Mouse (Mus musculus) embryonic facial prominence, embryonic 11.5 days (tissue): ENCODE results near the gene Ndufb7. TPM values are rescaled to one million over a fixed set of nuclear protein-coding genes. Genes with fewer than 3 reads are reported as not detected.
"Not testable (repeated sequence)": the region's sequence is repeated elsewhere in the genome, so short reads cannot be mapped to it uniquely, and the experiment has no call there.

Experiments
- ATAC-seq: fragments of 200-750 bp; cut with Nextera tagmentation; replicated peaks from 2 replicates; pipeline ENCODE4 v1.8.0; 2017; ENCODE audit warnings: low read depth; ENCODE audit not compliant: insufficient number of reproducible peaks, low FRiP score, low TSS enrichment
- DNase-seq: peaks from one replicate; pipeline ENCODE4 v3.0.0-alpha.2; 2015; ENCODE audit warnings: low spot score
- H3K27ac ChIP-seq: fragments of 300-500 bp; sonication (generic); replicated peaks from 2 replicates; pipeline ENCODE4 v1.5.1; 2014; ENCODE audit warnings: mild to moderate bottlenecking, low read depth, low read length, control low read depth
- H3K27me3 ChIP-seq: fragments of 300-500 bp; sonication (generic); 2 replicates; pipeline ENCODE4 v1.6.1; 2014; ENCODE audit warnings: mild to moderate bottlenecking, low read length, moderate library complexity, mixed read lengths; ENCODE audit not compliant: control insufficient read depth, insufficient read depth
- H3K36me3 ChIP-seq: fragments of 300-500 bp; sonication (generic); replicated peaks from 2 replicates; pipeline ENCODE4 v1.6.1; 2014; ENCODE audit warnings: low read depth, mild to moderate bottlenecking, low read length, moderate library complexity, mixed read lengths; ENCODE audit not compliant: control insufficient read depth, insufficient read depth
- H3K4me1 ChIP-seq: fragments of 300-500 bp; sonication (generic); 2 replicates; pipeline ENCODE4 v1.6.1; 2014; ENCODE audit warnings: low read length, mixed read lengths; ENCODE audit not compliant: control insufficient read depth, insufficient read depth
- H3K4me2 ChIP-seq: fragments of 300-500 bp; sonication (generic); 2 replicates; pipeline ENCODE4 v1.6.1; 2014; ENCODE audit warnings: low read depth, mild to moderate bottlenecking, control low read depth, low read length, moderate library complexity
- H3K4me3 ChIP-seq: fragments of 300-500 bp; sonication (generic); 2 replicates; pipeline ENCODE4 v1.5.1; 2014; ENCODE audit warnings: low read depth, low read length, control low read depth
- H3K9ac ChIP-seq: fragments of 300-500 bp; sonication (generic); replicated peaks from 2 replicates; pipeline ENCODE4 v1.6.1; 2014; ENCODE audit warnings: mild to moderate bottlenecking, control low read depth, low read length
- H3K9me3 ChIP-seq: fragments of 300-500 bp; sonication (generic); replicated peaks from 2 replicates; pipeline ENCODE4 v1.6.1; 2016; ENCODE audit warnings: mild to moderate bottlenecking, low read length, inconsistent platforms, mixed read lengths; ENCODE audit not compliant: control insufficient read depth
- WGBS: fragments of 180-500 bp; shearing (Covaris S2); extraction: QIAGEN DNeasy Blood & Tissue Kit; methylation state at CpG from one replicate; pipeline ENCODE4 v1.1.7; 2014; 5-methylcytosine and 5-hydroxymethylcytosine counted together
- polyA plus RNA-seq: library from polyadenylated mRNA; unstranded; fragments of >200 nt; fragmentation: Nextera tagmentation; extraction: Ambion mirVana; gene quantifications from 2 replicates; pipeline ENCODE4 v1.2.1, GENCODE M21; 2014

Gene Ndufb7
- polyA plus RNA-seq: 327 and 351 TPM in 2 replicates

DNA sequence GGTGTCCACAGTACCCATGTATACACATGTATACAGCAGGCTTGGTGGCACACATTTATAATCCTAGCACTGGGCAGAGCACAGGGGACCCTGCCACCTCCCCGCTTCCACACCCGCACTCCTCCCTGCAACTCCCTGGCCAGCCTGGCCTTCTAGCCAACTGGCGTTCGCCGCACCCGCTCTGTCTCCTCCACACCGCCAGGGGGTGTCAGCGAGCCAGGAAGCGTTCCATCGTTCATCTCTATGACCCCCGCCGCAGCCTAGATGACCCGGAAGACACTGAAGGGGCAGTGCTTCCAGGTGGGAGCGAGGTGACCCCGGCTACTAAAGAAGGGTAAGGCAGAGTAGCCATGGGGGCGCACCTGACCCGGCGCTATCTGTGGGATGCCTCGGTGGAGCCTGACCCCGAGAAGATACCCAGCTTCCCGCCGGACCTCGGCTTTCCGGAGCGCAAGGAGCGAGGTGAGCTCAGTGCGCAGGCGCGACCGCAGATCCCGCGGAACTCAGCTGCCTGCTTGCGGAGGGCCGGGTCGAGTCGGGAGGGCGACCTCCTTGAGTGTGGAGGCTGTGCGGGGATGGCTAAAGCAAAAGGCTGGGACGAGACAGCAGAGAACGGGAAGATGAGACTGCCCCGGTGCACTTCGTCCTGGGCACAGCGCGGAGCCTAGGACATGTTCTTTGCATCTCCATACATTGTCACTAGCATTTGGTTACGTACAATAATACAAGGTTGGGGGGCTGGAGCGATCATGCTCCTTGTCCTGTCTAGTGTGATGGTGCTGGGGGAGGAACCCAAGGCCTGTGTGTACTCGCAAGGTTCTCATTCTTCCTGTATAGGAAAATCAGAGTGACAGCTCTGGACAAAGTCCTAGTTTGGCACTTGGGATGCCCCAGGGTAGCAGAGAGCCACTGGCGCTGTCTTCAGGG is at the start of gene Ndufb7:
Gene Ndufb7 (plus strand): TSS at position 203 of the 927 bp plus-strand sequence.
- ATAC-seq: peak; percentile 85
- peak; percentile 94 for DNase-seq
- H3K9me3 ChIP-seq: no peaks in the 10 kb centered on the region
- H3K36me3 ChIP-seq: peaks cover 9% of the 10 kb centered on the region
- H3K27me3 ChIP-seq: no peaks in the 10 kb centered on the region
- H3K4me2 ChIP-seq: peak within 1 kb of the TSS; percentile 59
- H3K4me1 ChIP-seq: no peaks in the 10 kb centered on the region
- WGBS: under 1% methylated on average over 48 of the region's 48 CpGs
- peak within 1 kb of the TSS; percentile 77 for H3K9ac ChIP-seq
- H3K27ac ChIP-seq: no peak within 1 kb of the TSS; the same call in 1 of the 2 replicates
- peak within 1 kb of the TSS; percentile 73 for H3K4me3 ChIP-seq

DNA sequence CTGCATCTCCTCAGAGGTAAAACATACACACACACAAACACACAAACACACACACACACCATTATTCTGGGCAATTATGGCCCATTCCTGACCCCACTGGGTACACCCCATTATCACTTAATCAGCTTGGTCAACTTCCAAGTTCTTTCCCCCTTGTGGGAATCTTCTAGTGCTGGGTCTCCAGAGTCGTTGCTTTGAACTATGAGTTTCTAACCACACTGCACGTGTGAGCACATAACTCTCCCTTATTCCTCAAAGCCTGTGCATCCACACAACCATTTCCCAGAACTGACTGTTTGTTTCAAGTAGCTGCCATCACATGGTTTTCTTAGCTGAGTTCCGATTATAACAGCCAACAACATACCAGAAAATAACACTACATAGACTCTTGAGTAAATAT is 46.0 kb upstream of the Ndufb7 start:
- DNase-seq (no peak), ATAC-seq (no peak)
- Histone ChIP-seq H3K9me3 (no peaks in the 10 kb centered on the region), H3K36me3 (no peaks in the 10 kb centered on the region), H3K27ac (no peak overlapping the region), H3K4me3 (no peak overlapping the region), H3K27me3 (no peaks in the 10 kb centered on the region), H3K4me2 (no peak overlapping the region), H3K9ac (no peak overlapping the region), H3K4me1 (no peaks in the 10 kb centered on the region)
- 77% methylated on average over 3 of the region's 3 CpGs for whole genome bisulfite sequencing

- H3K9ac ChIP-seq, H3K4me2 ChIP-seq, H3K27ac ChIP-seq, ATAC-seq, H3K9me3 ChIP-seq, H3K27me3 ChIP-seq, DNase-seq, H3K4me1 ChIP-seq, H3K4me3 ChIP-seq, H3K36me3 ChIP-seq: not testable (repeated sequence)
- WGBS: 79% methylated on average over 3 of the region's 3 CpGs
Observed at GRCm38 (mm10) chr8:83520907-83521306, 45.6 kb upstream of the Ndufb7 start.

DNA sequence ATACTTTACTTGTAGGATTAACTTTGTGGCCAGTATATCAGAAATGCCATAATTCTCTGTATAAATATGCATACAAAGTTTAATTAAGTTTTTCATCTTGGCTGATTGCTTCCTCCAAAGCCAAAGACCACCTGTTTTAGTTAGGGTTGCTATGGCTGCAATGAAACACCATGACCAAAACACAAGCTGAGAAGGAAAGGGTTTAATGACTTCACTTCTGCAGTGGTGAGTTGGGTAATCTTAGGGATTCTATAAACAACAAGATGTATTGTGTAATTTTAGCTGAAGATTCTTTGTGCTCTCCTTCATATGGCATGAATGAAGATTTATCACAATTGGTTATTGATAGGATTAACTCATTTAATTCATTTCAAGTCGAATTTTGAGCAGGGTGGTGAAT is 45.2 kb upstream of the Ndufb7 start:
- Histone ChIP-seq H3K4me1 (no peaks in the 10 kb centered on the region), H3K9ac (no peak overlapping the region), H3K4me2 (no peak overlapping the region), H3K27me3 (no peaks in the 10 kb centered on the region), H3K4me3 (no peak overlapping the region), H3K27ac (no peak overlapping the region), H3K9me3 (no peaks in the 10 kb centered on the region), H3K36me3 (no peaks in the 10 kb centered on the region)
- DNase-seq (no peak), ATAC-seq (no peak)
- WGBS: 23% methylated on average over 1 of the region's 1 CpGs

DNA sequence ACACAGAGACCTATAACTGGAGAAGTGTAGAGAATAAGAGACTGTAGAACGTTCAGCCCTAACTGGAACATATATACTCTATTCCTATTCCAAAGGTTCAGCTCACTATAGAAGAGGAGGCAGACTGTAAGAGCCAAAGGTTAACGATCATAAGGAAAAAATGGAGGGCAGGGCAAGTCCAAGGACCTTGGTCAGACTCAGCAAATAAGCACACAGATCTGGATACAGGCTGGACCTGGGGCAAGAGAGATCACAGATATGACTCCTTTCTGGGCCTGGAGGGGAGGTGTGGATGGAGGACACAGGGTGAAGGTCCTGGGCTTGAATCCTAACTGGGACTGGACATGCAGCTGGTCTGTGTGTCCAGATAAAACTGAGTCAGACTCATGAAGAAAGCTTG is 31.7 kb upstream of the Ndufb7 start:
- no peak overlapping the region for H3K4me2 ChIP-seq
- H3K9ac ChIP-seq: no peak overlapping the region
- no peaks in the 10 kb centered on the region for H3K4me1 ChIP-seq
- DNase-seq (no peak), ATAC-seq (no peak)
- H3K36me3 ChIP-seq: no peaks in the 10 kb centered on the region
- no peak overlapping the region for H3K4me3 ChIP-seq
- H3K27me3 ChIP-seq: no peaks in the 10 kb centered on the region
- H3K9me3 ChIP-seq: no peaks in the 10 kb centered on the region
- H3K27ac ChIP-seq: no peak overlapping the region
- 86% methylated on average over 2 of the region's 2 CpGs for WGBS

- ATAC-seq: no peak
- no peak for DNase-seq
Observed at GRCm38 (mm10) chr8:83535736-83536135, 30.7 kb upstream of the Ndufb7 start, which contains the start of gene Olfr370. TSS of gene Olfr370 (plus strand) at chr8:83535780.

GRCm38 (mm10) chr8:83562669-83563068 is 3.8 kb upstream of the Ndufb7 start:
- DNase-seq (no peak), ATAC-seq (no peak)
- 75% methylated on average over 3 of the region's 3 CpGs for WGBS
- Histone ChIP-seq H3K4me3 (no peak overlapping the region), H3K27ac (no peak overlapping the region), H3K4me1 (no peaks in the 10 kb centered on the region), H3K4me2 (no peak overlapping the region), H3K9ac (no peak overlapping the region), H3K36me3 (no peaks in the 10 kb centered on the region), H3K9me3 (no peaks in the 10 kb centered on the region), H3K27me3 (no peaks in the 10 kb centered on the region)

More at GRCm38 (mm10) chr8:83535736-83536135, 30.7 kb upstream of the Ndufb7 start, which contains the start of gene Olfr370:
- WGBS: 74% methylated on average over 3 of the region's 3 CpGs
- no peak within 1 kb of the TSS for H3K9ac ChIP-seq
- H3K27me3 ChIP-seq: no peaks in the 10 kb centered on the region
- no peak within 1 kb of the TSS for H3K4me2 ChIP-seq
- no peak within 1 kb of the TSS for H3K27ac ChIP-seq
- H3K36me3 ChIP-seq: no peaks in the 10 kb centered on the region
- no peaks in the 10 kb centered on the region for H3K9me3 ChIP-seq
- H3K4me1 ChIP-seq: no peaks in the 10 kb centered on the region
- H3K4me3 ChIP-seq: no peak within 1 kb of the TSS

GRCm38 (mm10) chr8:83563246-83563645 is 3.2 kb upstream of the Ndufb7 start:
- H3K27me3 ChIP-seq: no peaks in the 10 kb centered on the region
- DNase-seq (no peak), ATAC-seq (no peak)
- WGBS: 79% methylated on average over 4 of the region's 4 CpGs
- no peak overlapping the region for H3K4me2 ChIP-seq
- no peak overlapping the region for H3K9ac ChIP-seq
- no peaks in the 10 kb centered on the region for H3K4me1 ChIP-seq
- H3K4me3 ChIP-seq: no peak overlapping the region
- no peak overlapping the region for H3K27ac ChIP-seq
- no peaks in the 10 kb centered on the region for H3K36me3 ChIP-seq
- H3K9me3 ChIP-seq: no peaks in the 10 kb centered on the region
